Mouse (Mus musculus): ENCODE measurements around the gene Atp13a3. TPM values are rescaled to one million over a fixed set of nuclear protein-coding genes. Genes with fewer than 3 reads are reported as not detected.
"Not testable (repeated sequence)": the region's sequence is repeated elsewhere in the genome, so short reads cannot be mapped to it uniquely, and the experiment has no call there.

Atp13a3 gene
- total RNA-seq, 2 experiments from 2014 or later, result 128 to 161 TPM

- ATAC-seq (replicated peaks; ENCODE audit: low FRiP score, low TSS enrichment, poor library complexity, severe bottlenecking), result peak; percentile 60; the same call in 1 of the 2 replicates
Observed at GRCm38 (mm10) chr16:30374266-30374665, 31.5 kb downstream of the Atp13a3 start.

GRCm38 (mm10) chr16:30373286-30373685 is 32.5 kb downstream of the Atp13a3 start:
- ATAC-seq (replicated peaks; ENCODE audit: low FRiP score, low TSS enrichment, poor library complexity, severe bottlenecking), result not testable (repeated sequence)

GRCm38 (mm10) chr16:30367395-30367794 is 38.4 kb downstream of the Atp13a3 start:
- ATAC-seq (replicated peaks; ENCODE audit: low FRiP score, low TSS enrichment, poor library complexity, severe bottlenecking), result no peak

DNA sequence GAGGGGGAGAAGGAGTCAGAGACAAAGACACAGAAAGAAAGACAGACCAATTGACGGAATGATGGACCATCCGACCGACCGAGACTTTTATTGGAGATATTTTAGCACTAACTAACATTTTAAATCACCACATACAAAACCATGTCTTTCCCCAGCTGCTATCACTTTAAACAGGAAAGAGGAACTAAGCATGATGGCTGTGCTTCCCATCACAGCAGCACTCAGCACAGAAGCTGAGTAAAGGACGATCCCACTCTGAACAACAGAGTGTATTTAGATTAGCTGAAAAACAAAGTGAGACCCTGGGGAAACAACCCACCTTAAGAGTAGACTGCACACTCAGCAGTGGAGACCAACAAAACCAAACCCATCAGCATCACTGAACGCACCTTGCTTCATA is 41.2 kb downstream of the Atp13a3 start:
- ATAC-seq (replicated peaks; ENCODE audit: low FRiP score, low TSS enrichment, poor library complexity, severe bottlenecking), result no peak

- no peak for ATAC-seq (replicated peaks; ENCODE audit: low FRiP score, low TSS enrichment, poor library complexity, severe bottlenecking)
Observed at GRCm38 (mm10) chr16:30362528-30362927, 43.2 kb downstream of the Atp13a3 start.

DNA sequence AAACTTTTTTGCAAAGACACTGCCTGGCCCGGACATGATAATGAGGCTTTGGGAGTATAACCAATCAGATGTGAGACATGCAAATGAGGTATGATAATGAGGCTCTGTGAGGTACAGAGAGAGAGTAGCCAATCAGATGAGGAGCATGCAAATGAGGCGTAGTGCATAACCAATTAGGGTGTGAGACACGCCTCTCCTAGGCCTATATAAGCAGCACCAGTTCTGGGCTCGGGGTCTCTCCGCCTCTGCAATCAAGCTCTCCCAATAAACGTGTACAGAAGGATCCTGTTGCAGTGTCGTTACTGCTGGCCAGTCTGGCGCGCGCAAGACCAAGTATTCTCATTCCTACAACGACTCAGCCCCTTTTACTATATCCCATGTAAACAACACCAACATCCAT is 52.3 kb downstream of the Atp13a3 start:
- not testable (repeated sequence) for ATAC-seq (replicated peaks; ENCODE audit: low FRiP score, low TSS enrichment, poor library complexity, severe bottlenecking)

GRCm38 (mm10) chr16:30314236-30314635 is 91.5 kb downstream of the Atp13a3 start:
- ATAC-seq (replicated peaks; ENCODE audit: low FRiP score, low TSS enrichment, poor library complexity, severe bottlenecking), result no peak

GRCm38 (mm10) chr16:30310647-30311046 is 95.1 kb downstream of the Atp13a3 start, which contains the start of gene Gp5:
Gp5 (minus strand) TSS chr16:30310779.
- ATAC-seq (replicated peaks; ENCODE audit: low FRiP score, low TSS enrichment, poor library complexity, severe bottlenecking), result peak; percentile 64

- ATAC-seq (replicated peaks; ENCODE audit: low FRiP score, low TSS enrichment, poor library complexity, severe bottlenecking), result peak; percentile 10
Observed at GRCm38 (mm10) chr16:30310171-30310515, 95.6 kb downstream of the Atp13a3 start.

DNA sequence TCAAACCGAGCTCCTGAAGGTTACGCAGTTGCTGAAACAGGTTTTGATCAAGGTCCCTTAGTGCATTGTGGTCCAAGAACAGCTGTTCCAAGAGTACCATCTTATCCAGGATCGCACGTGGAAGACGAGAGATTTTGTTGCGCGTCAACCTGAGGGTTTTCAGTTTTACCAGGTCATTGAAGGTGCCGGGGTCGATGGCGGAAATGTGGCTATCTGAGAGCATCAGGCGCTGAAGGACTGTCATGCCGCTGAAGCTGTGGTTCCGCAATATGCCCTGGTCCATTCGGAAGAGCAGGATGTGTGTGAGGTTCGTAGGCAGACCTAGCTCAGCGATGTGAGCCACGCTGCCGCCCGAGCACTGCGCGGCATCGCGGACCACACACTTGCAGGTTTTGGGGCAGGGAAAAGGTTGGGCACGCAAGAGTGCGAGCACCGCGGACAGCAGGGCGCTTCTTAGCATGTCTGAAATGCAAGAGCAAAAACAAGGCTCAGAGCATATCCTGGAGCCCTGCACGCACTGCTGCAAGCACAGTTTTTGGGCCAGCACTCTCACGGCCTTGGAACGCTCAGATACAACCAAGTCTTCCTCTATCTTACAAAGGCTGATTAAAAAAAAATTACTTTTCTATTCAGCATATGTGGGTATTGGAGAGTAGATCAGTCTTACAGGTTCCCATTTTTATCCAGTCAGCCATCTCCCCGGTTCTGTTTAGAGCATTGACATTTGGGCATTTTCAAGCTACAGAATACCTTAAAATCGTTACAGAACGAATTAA is 96.2 kb downstream of the Atp13a3 start:
- ATAC-seq (replicated peaks; ENCODE audit: low FRiP score, low TSS enrichment, poor library complexity, severe bottlenecking), result peak; percentile 45

GRCm38 (mm10) chr16:30308616-30309394 is 97.0 kb downstream of the Atp13a3 start:
- peak; percentile 29; the same call in 1 of the 2 replicates for ATAC-seq (replicated peaks; ENCODE audit: low FRiP score, low TSS enrichment, poor library complexity, severe bottlenecking)

- ATAC-seq (replicated peaks; ENCODE audit: low FRiP score, low TSS enrichment, poor library complexity, severe bottlenecking), result no peak
Observed at GRCm38 (mm10) chr16:30307961-30308615, 97.7 kb downstream of the Atp13a3 start.

- no peak for ATAC-seq (replicated peaks; ENCODE audit: low FRiP score, low TSS enrichment, poor library complexity, severe bottlenecking)
Observed at GRCm38 (mm10) chr16:30307306-30307705, 98.5 kb downstream of the Atp13a3 start.

GRCm38 (mm10) chr16:30306102-30306501 is 99.7 kb downstream of the Atp13a3 start:
- no peak for ATAC-seq (replicated peaks; ENCODE audit: low FRiP score, low TSS enrichment, poor library complexity, severe bottlenecking)

DNA sequence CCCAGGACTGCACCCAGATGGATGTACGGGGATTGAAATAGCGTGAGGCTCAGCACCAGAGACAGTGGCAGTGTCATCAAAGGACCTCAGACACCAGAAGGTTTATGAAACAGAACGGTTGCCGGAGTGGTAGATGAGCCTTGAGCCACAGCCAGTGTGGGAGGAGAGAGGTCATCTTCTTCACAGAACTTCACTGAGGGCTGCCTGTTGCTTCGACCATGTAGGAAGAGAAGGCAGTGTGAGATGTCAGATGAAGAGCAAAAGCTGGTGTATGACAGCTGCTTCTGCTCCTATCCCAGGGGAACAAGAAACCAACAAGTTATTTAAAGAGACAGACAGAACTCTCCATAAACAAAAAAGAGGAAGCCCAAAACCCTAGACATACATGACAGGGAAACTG is 101.5 kb downstream of the Atp13a3 start:
- no peak for ATAC-seq (replicated peaks; ENCODE audit: low FRiP score, low TSS enrichment, poor library complexity, severe bottlenecking)

DNA sequence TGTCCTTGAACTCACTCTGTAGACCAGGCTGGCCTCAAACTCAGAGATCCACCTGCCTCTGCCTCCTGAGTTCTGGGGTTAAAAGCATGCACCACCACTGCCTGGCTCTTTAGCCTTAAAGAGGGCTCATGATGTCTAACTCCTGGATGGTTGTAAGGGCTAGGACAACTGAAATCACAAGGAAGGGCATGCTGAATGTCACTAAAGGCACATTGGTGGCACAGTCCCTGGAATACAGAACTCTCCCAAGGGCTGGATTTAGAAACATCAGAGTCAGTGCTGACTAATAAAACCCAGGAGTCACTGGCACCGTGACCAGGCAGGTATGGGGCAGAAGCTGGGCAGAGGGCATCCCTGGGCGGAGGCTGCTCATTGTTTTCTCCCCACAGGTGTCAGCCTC is 102.4 kb downstream of the Atp13a3 start:
- no peak for ATAC-seq (replicated peaks; ENCODE audit: low FRiP score, low TSS enrichment, poor library complexity, severe bottlenecking)

DNA sequence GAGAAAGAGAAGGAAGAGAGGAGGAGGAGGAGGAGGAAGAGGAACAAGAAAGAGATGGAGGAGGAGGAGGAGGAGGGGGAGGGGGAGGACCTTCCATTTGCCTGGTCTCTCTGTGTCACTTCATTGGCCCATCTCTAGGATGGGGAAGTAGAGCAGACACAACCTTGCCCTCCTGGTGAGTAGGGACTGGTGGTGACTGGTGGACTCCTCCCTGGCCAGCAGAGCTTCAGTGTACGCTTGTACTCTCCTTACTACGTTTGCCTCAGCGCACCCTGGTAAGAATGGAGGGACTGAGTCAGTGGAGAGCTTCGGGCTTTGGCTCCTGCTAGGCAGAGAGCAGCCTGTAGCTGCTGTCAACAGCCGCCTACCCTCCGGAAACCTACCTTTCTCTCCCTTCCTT is 103.1 kb downstream of the Atp13a3 start:
- ATAC-seq (replicated peaks; ENCODE audit: low FRiP score, low TSS enrichment, poor library complexity, severe bottlenecking), result no peak

DNA sequence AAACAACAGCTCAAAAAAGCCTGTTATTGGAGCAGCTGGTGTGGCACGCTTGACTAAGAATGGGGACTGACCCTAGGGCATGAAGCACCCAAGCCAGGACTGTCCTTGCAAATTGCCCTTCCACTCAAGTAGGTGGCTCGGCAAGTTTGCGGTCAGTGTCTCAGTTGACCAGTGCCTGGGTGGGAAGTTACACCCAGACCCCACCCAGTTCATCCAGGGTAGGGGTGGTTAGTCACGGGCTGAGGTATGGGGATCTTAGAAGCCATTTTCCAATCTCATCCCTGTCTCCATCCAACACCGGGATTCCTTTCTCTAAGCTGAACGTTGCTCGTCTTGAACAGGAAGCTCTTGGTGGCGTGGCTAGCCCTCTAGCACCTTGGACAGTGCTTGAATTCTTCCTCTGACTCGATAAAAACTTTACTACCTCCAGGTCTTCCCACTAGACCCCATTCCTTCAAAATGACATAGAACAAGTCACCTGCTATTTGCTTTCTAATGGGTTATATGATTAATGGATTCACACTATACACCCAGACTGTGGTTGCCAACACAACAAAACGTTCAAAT is 106.0 kb downstream of the Atp13a3 start:
- ATAC-seq (replicated peaks; ENCODE audit: low FRiP score, low TSS enrichment, poor library complexity, severe bottlenecking), result no peak

- ATAC-seq (replicated peaks; ENCODE audit: low FRiP score, low TSS enrichment, poor library complexity, severe bottlenecking), result no peak
Observed at GRCm38 (mm10) chr16:30297450-30297849, 108.3 kb downstream of the Atp13a3 start.

Data from megakaryocyte-erythroid progenitor cell, adult 5-6 weeks (primary cell).